Mouse (Mus musculus) liver, embryonic 14.5 days (tissue): ENCODE measurements around the gene Olfr429. TPM values are rescaled to one million over a fixed set of nuclear protein-coding genes. Genes with fewer than 3 reads are reported as not detected.

Source experiments
- ATAC-seq: fragments of 200-750 bp; cut with Nextera tagmentation; 2 replicates; pipeline ENCODE4 v1.8.0; 2017; ENCODE audit warnings: moderate number of reproducible peaks, mild to moderate bottlenecking, moderate library complexity; ENCODE audit not compliant: insufficient read depth
- DNase-seq, 3 experiments: peaks; one replicate each; pipeline ENCODE4 v3.0.0-alpha.2; 2012 to 2013; ENCODE audit warnings: low read depth in 3 of 3, low spot score in 3 of 3
- H3K27ac ChIP-seq: fragments of 300-500 bp; sonication (generic); 2 replicates; pipeline ENCODE4 v1.5.1; 2014; ENCODE audit warnings: moderate library complexity, mild to moderate bottlenecking, control low read depth, inconsistent platforms
- H3K27me3 ChIP-seq: fragments of 300-500 bp; sonication (generic); 2 replicates; pipeline ENCODE4 v1.6.1; 2014; ENCODE audit warnings: mild to moderate bottlenecking, low read length, moderate library complexity; ENCODE audit not compliant: control insufficient read depth, insufficient read depth
- H3K36me3 ChIP-seq: fragments of 300-500 bp; sonication (generic); replicated peaks from 2 replicates; pipeline ENCODE4 v1.6.1; 2014; ENCODE audit warnings: low read depth; ENCODE audit not compliant: control insufficient read depth, insufficient read depth
- H3K4me1 ChIP-seq, 2 experiments: fragments of 200-500 bp in 1 of 2; fragments of 300-500 bp in 1 of 2; sonication (generic) in 1 of 2; replicated peaks; 2 replicates each; pipeline ENCODE4 v1.6.1; 2012 to 2014; ENCODE audit warnings: antibody characterized with exemption in 1 of 2, inconsistent platforms in 1 of 2, low read length in 1 of 2; ENCODE audit not compliant: control insufficient read depth in 2 of 2, insufficient read depth in 2 of 2
- H3K4me2 ChIP-seq: fragments of 300-500 bp; sonication (generic); 2 replicates; pipeline ENCODE4 v1.6.1; 2014; ENCODE audit warnings: low read depth, mild to moderate bottlenecking, control low read depth, moderate library complexity
- H3K4me3 ChIP-seq, 2 experiments: fragments of 200-500 bp in 1 of 2; fragments of 300-500 bp in 1 of 2; sonication (generic) in 1 of 2; 2 replicates each; pipeline ENCODE4 v1.5.1; 2012 to 2014; ENCODE audit warnings: low read depth in 2 of 2, low read length in 2 of 2, mild to moderate bottlenecking in 2 of 2, control low read depth in 1 of 2, inconsistent platforms in 1 of 2, moderate library complexity in 1 of 2; ENCODE audit not compliant: insufficient read depth in 1 of 2
- H3K9ac ChIP-seq: fragments of 300-500 bp; sonication (generic); replicated peaks from 2 replicates; pipeline ENCODE4 v1.6.1; 2014; ENCODE audit warnings: mild to moderate bottlenecking, control low read depth, moderate library complexity
- H3K9me3 ChIP-seq: fragments of 300-500 bp; sonication (generic); 2 replicates; pipeline ENCODE4 v1.6.1; 2016; ENCODE audit warnings: low read length, mixed read lengths; ENCODE audit not compliant: control insufficient read depth
- CTCF ChIP-seq: IDR thresholded peaks from 2 replicates; pipeline ENCODE4 v1.5.1; 2016; ENCODE audit warnings: antibody characterized with exemption, low read depth, control low read depth
- EP300 ChIP-seq: IDR thresholded peaks from 2 replicates; pipeline ENCODE4 v1.6.1; 2016; ENCODE audit warnings: antibody characterized with exemption, low read depth
- WGBS: fragments of 180-500 bp; shearing (Covaris S2); extraction: QIAGEN DNeasy Blood & Tissue Kit; methylation state at CpG from one replicate; pipeline ENCODE4 v1.1.7; 2014; ENCODE audit not compliant: insufficient replicate concordance; 5-methylcytosine and 5-hydroxymethylcytosine counted together
- polyA plus RNA-seq, 2 experiments: library from polyadenylated mRNA; depleted of rRNA in 1 of 2; stranded (reverse) in 1 of 2; unstranded in 1 of 2; fragments of >200 nt; fragmentation: Nextera tagmentation in 1 of 2; extraction: Ambion mirVana in 1 of 2; gene quantifications; 2 replicates each; pipeline versions ENCODE4 v1.2.1 to v1.2.3; 2012 to 2014

Gene Olfr429
- polyA plus RNA-seq, 2 experiments = not detected

DNA sequence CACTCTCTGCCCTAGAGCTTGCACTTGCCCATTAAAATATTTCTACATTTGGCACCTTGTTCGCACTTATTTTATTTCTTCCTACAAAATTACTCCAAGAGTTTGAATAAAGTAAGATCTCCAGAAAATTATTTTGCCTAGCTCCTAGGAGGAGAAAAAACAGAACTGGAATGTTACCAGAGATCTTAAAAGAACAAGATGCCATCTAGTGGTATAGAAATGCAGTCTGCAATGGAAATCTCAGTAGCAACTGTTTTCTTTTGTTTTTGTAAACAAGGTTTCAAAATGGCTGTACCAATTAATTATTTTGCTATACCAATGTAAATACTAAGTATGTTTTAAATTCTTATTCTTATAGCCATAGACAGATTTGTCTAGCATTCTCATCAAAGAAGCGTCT lies 19.6 kb downstream of the Olfr429 start:
- H3K36me3 ChIP-seq = no peaks in the 10 kb centered on the region
- H3K4me1 ChIP-seq = no peaks in the 10 kb centered on the region
- no peak overlapping the region for H3K27ac ChIP-seq
- H3K9me3 ChIP-seq = no peaks in the 10 kb centered on the region
- TF ChIP-seq EP300 (no peak), CTCF (no peak)
- no peak overlapping the region for H3K9ac ChIP-seq
- H3K4me3 ChIP-seq = no peak overlapping the region
- DNase-seq (no peak), ATAC-seq (no peak)
- no peak overlapping the region for H3K4me2 ChIP-seq
- 35% methylated on average over 2 of the region's 2 CpGs for WGBS
- H3K27me3 ChIP-seq = no peaks in the 10 kb centered on the region

DNA sequence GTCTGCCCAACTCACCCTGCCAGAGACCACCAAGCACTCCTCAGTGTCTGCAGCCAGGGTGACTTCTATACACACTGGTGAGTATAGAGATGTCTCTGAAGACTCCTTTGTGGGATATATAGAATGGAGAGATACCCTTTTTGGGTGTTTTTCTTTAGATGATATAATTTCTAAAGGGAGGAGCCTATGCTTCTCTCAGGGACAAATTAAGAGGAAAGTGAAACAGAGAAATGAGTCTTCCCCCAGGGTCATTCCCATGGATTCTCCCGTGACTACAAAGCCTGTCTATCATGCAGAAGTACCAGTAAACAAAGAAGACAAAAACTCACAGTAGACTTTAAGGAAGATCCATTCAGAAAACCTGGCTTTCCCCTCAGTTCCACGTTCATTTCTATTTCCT lies 36.9 kb downstream of the Olfr429 start, which contains the start of gene Olfr231:
Olfr231 (minus strand) TSS at position 101 of the 400 bp plus-strand sequence.
- Histone ChIP-seq H3K4me3 (no peak within 1 kb of the TSS), H3K27me3 (no peaks in the 10 kb centered on the region), H3K4me1 (no peaks in the 10 kb centered on the region), H3K36me3 (no peaks in the 10 kb centered on the region), H3K4me2 (no peak within 1 kb of the TSS), H3K9ac (no peak within 1 kb of the TSS), H3K9me3 (no peaks in the 10 kb centered on the region), H3K27ac (no peak within 1 kb of the TSS)
- 45% methylated on average over 2 of the region's 2 CpGs for WGBS
- DNase-seq (no peak), ATAC-seq (no peak)
- TF ChIP-seq CTCF (no peak), EP300 (no peak)

DNA sequence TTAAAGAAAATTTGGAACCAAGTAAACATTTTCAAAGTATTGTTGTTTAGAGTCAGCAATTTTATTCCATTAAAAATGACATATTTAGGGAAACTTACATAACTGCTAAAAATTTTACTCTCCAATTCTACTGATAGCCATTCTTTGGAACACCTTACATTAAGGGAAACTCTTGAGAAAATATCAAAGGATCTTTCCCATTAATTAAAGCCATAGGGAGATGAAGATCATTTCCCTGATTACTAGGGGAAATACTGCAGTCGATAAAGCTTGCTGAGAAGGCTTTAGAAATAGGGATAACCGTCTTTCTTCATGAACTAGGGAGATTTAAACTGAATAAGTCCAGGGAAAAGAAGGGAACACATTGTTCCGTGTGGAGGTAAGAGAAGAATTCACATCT lies 47.1 kb downstream of the Olfr429 start, which contains the start of gene Olfr424:
Olfr424 (plus strand) TSS at position 301 of the 400 bp plus-strand sequence.
- no peaks in the 10 kb centered on the region for H3K4me1 ChIP-seq
- TF ChIP-seq CTCF = no peak
- no peak for TF ChIP-seq EP300
- no peak for DNase-seq
- H3K9me3 ChIP-seq = no peaks in the 10 kb centered on the region
- no peak for ATAC-seq
- no peak within 1 kb of the TSS for H3K27ac ChIP-seq
- H3K27me3 ChIP-seq = no peaks in the 10 kb centered on the region
- 55% methylated on average over 3 of the region's 3 CpGs for WGBS
- no peak within 1 kb of the TSS for H3K9ac ChIP-seq
- H3K4me2 ChIP-seq = no peak within 1 kb of the TSS
- no peaks in the 10 kb centered on the region for H3K36me3 ChIP-seq
- no peak within 1 kb of the TSS for H3K4me3 ChIP-seq

DNA sequence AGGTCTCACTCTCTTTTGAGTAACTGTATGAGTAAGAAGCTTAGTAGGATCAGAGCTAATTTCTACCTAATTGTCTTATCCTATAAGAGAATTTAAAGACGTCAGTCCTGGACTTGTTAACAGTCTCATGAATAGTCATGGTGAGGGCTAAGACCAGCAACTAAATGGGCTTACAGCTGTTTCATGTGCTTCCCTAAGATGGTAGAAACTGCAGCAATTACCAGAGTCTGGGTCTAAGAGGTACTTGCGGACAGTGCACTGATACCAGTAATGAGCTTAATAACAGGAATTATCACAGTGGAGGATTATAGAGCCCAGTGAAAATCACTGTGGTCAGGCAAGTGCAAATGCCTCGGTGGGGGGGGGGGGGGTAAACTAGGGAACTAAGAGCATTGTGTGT lies 47.9 kb downstream of the Olfr429 start:
- Histone ChIP-seq H3K9me3 (no peaks in the 10 kb centered on the region), H3K4me3 (no peak overlapping the region), H3K9ac (no peak overlapping the region), H3K27ac (no peak overlapping the region), H3K4me1 (no peaks in the 10 kb centered on the region), H3K36me3 (no peaks in the 10 kb centered on the region), H3K27me3 (no peaks in the 10 kb centered on the region), H3K4me2 (no peak overlapping the region)
- DNase-seq = no peak
- TF ChIP-seq EP300 (no peak), CTCF (no peak)
- 68% methylated on average over 3 of the region's 3 CpGs for WGBS
- ATAC-seq = no peak

Other genes starting within 250 kb of the Olfr429 start
- gene Ifi211, start 171.3 kb upstream of the Olfr429 start, polyA plus RNA-seq (2012; rRNA removed) = 0.61 and 1.2 TPM in 2 replicates
- gene Ifi211, start 171.3 kb upstream of the Olfr429 start, polyA plus RNA-seq (2014; fragmentation: Nextera tagmentation; extraction: Ambion mirVana) = 1.5 and 1.6 TPM in 2 replicates
- 1.0 and 2.6 TPM in 2 replicates for gene Mndal, start 141.8 kb upstream of the Olfr429 start, polyA plus RNA-seq (2012; rRNA removed)
- 2.0 and 2.8 TPM in 2 replicates for gene Mndal, start 141.8 kb upstream of the Olfr429 start, polyA plus RNA-seq (2014; fragmentation: Nextera tagmentation; extraction: Ambion mirVana)
- 1.1 and 1.4 TPM in 2 replicates for gene Ifi203, start 141.7 kb upstream of the Olfr429 start, polyA plus RNA-seq (2012; rRNA removed)
- gene Ifi203, start 141.7 kb upstream of the Olfr429 start, polyA plus RNA-seq (2014; fragmentation: Nextera tagmentation; extraction: Ambion mirVana) = 2.1 and 2.9 TPM in 2 replicates
- gene Ifi202b, start 101.6 kb upstream of the Olfr429 start, polyA plus RNA-seq (2012; rRNA removed) = not detected in 2 replicates
- gene Ifi202b, start 101.6 kb upstream of the Olfr429 start, polyA plus RNA-seq (2014; fragmentation: Nextera tagmentation; extraction: Ambion mirVana) = not detected in 2 replicates
- gene Ifi205, start 52.5 kb upstream of the Olfr429 start, polyA plus RNA-seq (2012; rRNA removed) = 0.24 and 0.28 TPM in 2 replicates
- gene Ifi205, start 52.5 kb upstream of the Olfr429 start, polyA plus RNA-seq (2014; fragmentation: Nextera tagmentation; extraction: Ambion mirVana) = 0.67 and 0.68 TPM in 2 replicates
- gene Olfr433, start 43.6 kb upstream of the Olfr429 start, polyA plus RNA-seq (2012; rRNA removed) = 0.06 and 0.10 TPM in 2 replicates
- 0.03 and 0.08 TPM in 2 replicates for gene Olfr433, start 43.6 kb upstream of the Olfr429 start, polyA plus RNA-seq (2014; fragmentation: Nextera tagmentation; extraction: Ambion mirVana)
- gene Olfr432, start 35.1 kb upstream of the Olfr429 start, polyA plus RNA-seq (2012; rRNA removed) = not detected in 2 replicates
- not detected in 2 replicates for gene Olfr432, start 35.1 kb upstream of the Olfr429 start, polyA plus RNA-seq (2014; fragmentation: Nextera tagmentation; extraction: Ambion mirVana)
- gene Olfr430, start 17.7 kb upstream of the Olfr429 start, polyA plus RNA-seq (2012; rRNA removed) = not detected in 2 replicates
- not detected in 2 replicates for gene Olfr430, start 17.7 kb upstream of the Olfr429 start, polyA plus RNA-seq (2014; fragmentation: Nextera tagmentation; extraction: Ambion mirVana)
- gene Olfr427, start 12.6 kb downstream of the Olfr429 start, polyA plus RNA-seq (2012; rRNA removed) = not detected in 2 replicates
- gene Olfr427, start 12.6 kb downstream of the Olfr429 start, polyA plus RNA-seq (2014; fragmentation: Nextera tagmentation; extraction: Ambion mirVana) = not detected in 2 replicates
- gene Olfr231, start 36.8 kb downstream of the Olfr429 start, polyA plus RNA-seq (2012; rRNA removed) = not detected in 2 replicates
- gene Olfr231, start 36.8 kb downstream of the Olfr429 start, polyA plus RNA-seq (2014; fragmentation: Nextera tagmentation; extraction: Ambion mirVana) = not detected in 2 replicates
- not detected in 2 replicates for gene Olfr424, start 47.2 kb downstream of the Olfr429 start, polyA plus RNA-seq (2012; rRNA removed)
- gene Olfr424, start 47.2 kb downstream of the Olfr429 start, polyA plus RNA-seq (2014; fragmentation: Nextera tagmentation; extraction: Ambion mirVana) = not detected in 2 replicates
- not detected in 2 replicates for gene Olfr420, start 71.3 kb downstream of the Olfr429 start, polyA plus RNA-seq (2012; rRNA removed)
- gene Olfr420, start 71.3 kb downstream of the Olfr429 start, polyA plus RNA-seq (2014; fragmentation: Nextera tagmentation; extraction: Ambion mirVana) = 0.30 and 1.1 TPM in 2 replicates
- 23.1 and 38.7 TPM in 2 replicates for gene Spta1, start 88.4 kb downstream of the Olfr429 start, polyA plus RNA-seq (2012; rRNA removed)
- 45.0 and 49.1 TPM in 2 replicates for gene Spta1, start 88.4 kb downstream of the Olfr429 start, polyA plus RNA-seq (2014; fragmentation: Nextera tagmentation; extraction: Ambion mirVana)
- gene Olfr419, start 167.7 kb downstream of the Olfr429 start, polyA plus RNA-seq (2012; rRNA removed) = not detected in 2 replicates
- gene Olfr419, start 167.7 kb downstream of the Olfr429 start, polyA plus RNA-seq (2014; fragmentation: Nextera tagmentation; extraction: Ambion mirVana) = 0.16 and 0.27 TPM in 2 replicates
- not detected in 2 replicates for gene Mptx1, start 246.2 kb downstream of the Olfr429 start, polyA plus RNA-seq (2012; rRNA removed)
- gene Mptx1, start 246.2 kb downstream of the Olfr429 start, polyA plus RNA-seq (2014; fragmentation: Nextera tagmentation; extraction: Ambion mirVana) = not detected in 2 replicates